Mouse (Mus musculus) hematopoietic multipotent progenitor cell, adult 10-12 weeks (in vitro differentiated cells): ENCODE results near the gene Chsy1. TPM values are rescaled to one million over a fixed set of nuclear protein-coding genes. Genes with fewer than 3 reads are reported as not detected.

Experiments used
- polyA plus RNA-seq: library from polyadenylated mRNA; stranded (reverse); fragments of >175 nt; gene quantifications from 2 replicates; pipeline ENCODE4 v1.2.3, GENCODE M21; 2012; ENCODE audit warnings: low replicate concordance

The Chsy1 gene
- polyA plus RNA-seq, result 20.8 and 27.7 TPM in 2 replicates

GRCm38 (mm10) chr7:66108961-66109854, at the start of gene Chsy1:
TSS of gene Chsy1 (plus strand) at chr7:66109515.

GRCm38 (mm10) chr7:66079364-66080230, 29.7 kb upstream of the Chsy1 start, which contains the start of gene Selenos:
TSS of gene Selenos (plus strand) at chr7:66079649.

Other genes starting within 250 kb of the Chsy1 start
- gene Pcsk6, start 247.8 kb upstream of the Chsy1 start, polyA plus RNA-seq, result 0.06 TPM in 1 of 2 replicates, not detected in the other
- gene Gm45213, start 65.9 kb upstream of the Chsy1 start, polyA plus RNA-seq, result not detected in 2 replicates
- gene Snrpa1, start 50.5 kb upstream of the Chsy1 start, polyA plus RNA-seq, result 17.3 and 34.4 TPM in 2 replicates
- gene Selenos, start 29.9 kb upstream of the Chsy1 start, polyA plus RNA-seq, result 48.6 and 51.9 TPM in 2 replicates